Mouse (Mus musculus) lung, postnatal 25 days (tissue): Measurements from ENCODE around the gene Taf5l.
A peak's percentile ranks its signal among the peaks of the same experiment; 100 is the strongest.
"Not testable (repeated sequence)": the region's sequence is repeated elsewhere in the genome, so short reads cannot be mapped to it uniquely, and the experiment has no call there.

Experiments
- DNase-seq: peaks from one replicate; pipeline ENCODE4 v3.0.0; 2022; ENCODE audit warnings: low spot score

Taf5l gene

GRCm38 (mm10) chr8:123960556-123960955 is 60.6 kb downstream of the Taf5l start:
- not testable (repeated sequence) for DNase-seq

GRCm38 (mm10) chr8:123960056-123960455 is 61.1 kb downstream of the Taf5l start:
- DNase-seq, result no peak

GRCm38 (mm10) chr8:123959473-123959872 is 61.7 kb downstream of the Taf5l start:
- DNase-seq, result no peak

GRCm38 (mm10) chr8:123958130-123958529 is 63.1 kb downstream of the Taf5l start:
- no peak for DNase-seq

GRCm38 (mm10) chr8:123954246-123954645 is 67.0 kb downstream of the Taf5l start:
- DNase-seq, result no peak

- no peak for DNase-seq
These were observed 67.5 kb downstream of the Taf5l start for GRCm38 (mm10) chr8:123953686-123954085.

GRCm38 (mm10) chr8:123950077-123950802 is 71.0 kb downstream of the Taf5l start:
- peak; percentile 59 for DNase-seq

- DNase-seq, result no peak
These were observed 71.6 kb downstream of the Taf5l start for GRCm38 (mm10) chr8:123949686-123949986.

- peak; percentile 99 for DNase-seq
These were observed 72.1 kb downstream of the Taf5l start, which contains the start of gene Nup133 for GRCm38 (mm10) chr8:123948942-123949685. Gene Nup133 (minus strand): TSS chr8:123949265.
